Mouse (Mus musculus): ENCODE results near the gene Chd8. TPM values are rescaled to one million over a fixed set of nuclear protein-coding genes. Genes with fewer than 3 reads are reported as not detected.

Chd8 gene
- polyA plus RNA-seq, 1 experiment from 2014 or later: 47.4 TPM

GRCm38 (mm10) chr14:52256311-52257175 is 1.0 kb downstream of the Chd8 start:
- Histone ChIP-seq H3K4me3 (peak overlapping the region; percentile 88), H3K27ac (peak overlapping the region; percentile 95; the same call in 1 of the 2 replicates), H3K4me2 (peak overlapping the region; percentile 79), H3K27me3 (no peaks in the 10 kb centered on the region), H3K36me3 (peaks cover 9% of the 10 kb centered on the region; the same call in 1 of the 2 replicates), H3K9ac (peak overlapping the region; percentile 95), H3K9me3 (no peaks in the 10 kb centered on the region), H3K4me1 (peaks cover 11% of the 10 kb centered on the region)
- ATAC-seq (ENCODE audit: insufficient number of reproducible peaks, insufficient read depth, low FRiP score, low TSS enrichment, low read depth): no peak
- 7% methylated on average over 18 of the region's 18 CpGs for WGBS

- no peak overlapping the region for H3K4me2 ChIP-seq
- no peak overlapping the region for H3K9ac ChIP-seq
- H3K4me3 ChIP-seq: no peak overlapping the region
- H3K9me3 ChIP-seq: no peaks in the 10 kb centered on the region
- WGBS: 76% methylated on average over 4 of the region's 4 CpGs
- H3K36me3 ChIP-seq: peaks cover 6% of the 10 kb centered on the region
- ATAC-seq (ENCODE audit: insufficient number of reproducible peaks, insufficient read depth, low FRiP score, low TSS enrichment, low read depth): no peak
- no peaks in the 10 kb centered on the region for H3K27me3 ChIP-seq
- no peak overlapping the region for H3K27ac ChIP-seq
- H3K4me1 ChIP-seq: peaks cover 13% of the 10 kb centered on the region
Measured at GRCm38 (mm10) chr14:52246129-52246528, 11.5 kb downstream of the Chd8 start.

- Histone ChIP-seq H3K4me2 (peak overlapping the region; percentile 77), H3K9ac (peak overlapping the region; percentile 88), H3K4me3 (peak overlapping the region; percentile 81), H3K27me3 (no peaks in the 10 kb centered on the region), H3K27ac (peak overlapping the region; percentile 75), H3K9me3 (no peaks in the 10 kb centered on the region), H3K4me1 (peaks cover 13% of the 10 kb centered on the region), H3K36me3 (peaks cover 4% of the 10 kb centered on the region; the same call in 1 of the 2 replicates)
- WGBS: 18% methylated on average over 7 of the region's 7 CpGs
- ATAC-seq (ENCODE audit: insufficient number of reproducible peaks, insufficient read depth, low FRiP score, low TSS enrichment, low read depth): no peak
Measured at GRCm38 (mm10) chr14:52244690-52245042, 12.9 kb downstream of the Chd8 start.

- H3K27ac ChIP-seq: peak overlapping the region; percentile 75
- H3K36me3 ChIP-seq: peaks cover 2% of the 10 kb centered on the region; the same call in 1 of the 2 replicates
- H3K4me1 ChIP-seq: peaks cover 13% of the 10 kb centered on the region
- peak; percentile 98 for ATAC-seq (ENCODE audit: insufficient number of reproducible peaks, insufficient read depth, low FRiP score, low TSS enrichment, low read depth)
- H3K4me2 ChIP-seq: peak overlapping the region; percentile 77
- H3K27me3 ChIP-seq: no peaks in the 10 kb centered on the region
- H3K4me3 ChIP-seq: peak overlapping the region; percentile 81
- H3K9me3 ChIP-seq: no peaks in the 10 kb centered on the region
- WGBS: under 1% methylated on average over 32 of the region's 32 CpGs
- peak overlapping the region; percentile 88 for H3K9ac ChIP-seq
Measured at GRCm38 (mm10) chr14:52244041-52244689, 13.4 kb downstream of the Chd8 start.

- H3K27me3 ChIP-seq: no peaks in the 10 kb centered on the region
- H3K4me1 ChIP-seq: no peaks in the 10 kb centered on the region
- no peak for ATAC-seq (ENCODE audit: insufficient number of reproducible peaks, insufficient read depth, low FRiP score, low TSS enrichment, low read depth)
- no peak overlapping the region for H3K4me2 ChIP-seq
- peaks cover 62% of the 10 kb centered on the region for H3K36me3 ChIP-seq
- WGBS: 96% methylated on average over 1 of the region's 1 CpGs
- H3K9ac ChIP-seq: no peak overlapping the region
- no peak overlapping the region for H3K27ac ChIP-seq
- no peaks in the 10 kb centered on the region for H3K9me3 ChIP-seq
- H3K4me3 ChIP-seq: no peak overlapping the region
Measured at GRCm38 (mm10) chr14:52236216-52236615, 21.4 kb downstream of the Chd8 start.

- no peaks in the 10 kb centered on the region for H3K4me1 ChIP-seq
- H3K4me2 ChIP-seq: no peak overlapping the region
- no peaks in the 10 kb centered on the region for H3K27me3 ChIP-seq
- H3K36me3 ChIP-seq: peaks cover 71% of the 10 kb centered on the region
- WGBS: 95% methylated on average over 7 of the region's 7 CpGs
- no peaks in the 10 kb centered on the region for H3K9me3 ChIP-seq
- no peak for ATAC-seq (ENCODE audit: insufficient number of reproducible peaks, insufficient read depth, low FRiP score, low TSS enrichment, low read depth)
- no peak overlapping the region for H3K4me3 ChIP-seq
- H3K27ac ChIP-seq: no peak overlapping the region
- no peak overlapping the region for H3K9ac ChIP-seq
Measured at GRCm38 (mm10) chr14:52235165-52235564, 22.4 kb downstream of the Chd8 start.

GRCm38 (mm10) chr14:52232249-52232648 is 25.3 kb downstream of the Chd8 start:
- no peak overlapping the region for H3K4me3 ChIP-seq
- H3K4me2 ChIP-seq: no peak overlapping the region
- no peaks in the 10 kb centered on the region for H3K4me1 ChIP-seq
- no peaks in the 10 kb centered on the region for H3K9me3 ChIP-seq
- no peak for ATAC-seq (ENCODE audit: insufficient number of reproducible peaks, insufficient read depth, low FRiP score, low TSS enrichment, low read depth)
- H3K27ac ChIP-seq: no peak overlapping the region
- H3K36me3 ChIP-seq: peaks cover 87% of the 10 kb centered on the region
- no peak overlapping the region for H3K9ac ChIP-seq
- 80% methylated on average over 6 of the region's 6 CpGs for WGBS
- H3K27me3 ChIP-seq: no peaks in the 10 kb centered on the region

- peaks cover 91% of the 10 kb centered on the region for H3K36me3 ChIP-seq
- H3K9me3 ChIP-seq: no peaks in the 10 kb centered on the region
- WGBS: 86% methylated on average over 2 of the region's 2 CpGs
- H3K27me3 ChIP-seq: no peaks in the 10 kb centered on the region
- no peaks in the 10 kb centered on the region for H3K4me1 ChIP-seq
- ATAC-seq (ENCODE audit: insufficient number of reproducible peaks, insufficient read depth, low FRiP score, low TSS enrichment, low read depth): no peak
- H3K9ac ChIP-seq: no peak overlapping the region
- H3K4me2 ChIP-seq: no peak overlapping the region
- H3K27ac ChIP-seq: no peak overlapping the region
- no peak overlapping the region for H3K4me3 ChIP-seq
Measured at GRCm38 (mm10) chr14:52225972-52226371, 31.6 kb downstream of the Chd8 start.

- WGBS: 91% methylated on average over 5 of the region's 5 CpGs
- no peak overlapping the region for H3K4me2 ChIP-seq
- no peak overlapping the region for H3K27ac ChIP-seq
- no peak overlapping the region for H3K4me3 ChIP-seq
- H3K9ac ChIP-seq: no peak overlapping the region
- no peaks in the 10 kb centered on the region for H3K27me3 ChIP-seq
- H3K9me3 ChIP-seq: no peaks in the 10 kb centered on the region
- peaks cover 93% of the 10 kb centered on the region for H3K36me3 ChIP-seq
- ATAC-seq (ENCODE audit: insufficient number of reproducible peaks, insufficient read depth, low FRiP score, low TSS enrichment, low read depth): no peak
- no peaks in the 10 kb centered on the region for H3K4me1 ChIP-seq
Measured at GRCm38 (mm10) chr14:52217261-52217660, 40.3 kb downstream of the Chd8 start.

- 93% methylated on average over 4 of the region's 4 CpGs for WGBS
- H3K27me3 ChIP-seq: no peaks in the 10 kb centered on the region
- no peak overlapping the region for H3K27ac ChIP-seq
- no peak overlapping the region for H3K4me2 ChIP-seq
- no peak overlapping the region for H3K4me3 ChIP-seq
- peaks cover 21% of the 10 kb centered on the region for H3K4me1 ChIP-seq
- no peaks in the 10 kb centered on the region for H3K9me3 ChIP-seq
- peaks cover 54% of the 10 kb centered on the region for H3K36me3 ChIP-seq
- no peak overlapping the region for H3K9ac ChIP-seq
- no peak for ATAC-seq (ENCODE audit: insufficient number of reproducible peaks, insufficient read depth, low FRiP score, low TSS enrichment, low read depth)
Measured at GRCm38 (mm10) chr14:52199412-52199811, 58.2 kb downstream of the Chd8 start.

- Histone ChIP-seq H3K27ac (peak overlapping the region; percentile 97; the same call in 1 of the 2 replicates), H3K9ac (peak overlapping the region; percentile 52; the same call in 1 of the 2 replicates), H3K4me3 (peak overlapping the region; percentile 98), H3K4me2 (peak overlapping the region; percentile 71), H3K9me3 (no peaks in the 10 kb centered on the region), H3K36me3 (peaks cover 47% of the 10 kb centered on the region), H3K27me3 (no peaks in the 10 kb centered on the region), H3K4me1 (peaks cover 21% of the 10 kb centered on the region)
- no peak for ATAC-seq (ENCODE audit: insufficient number of reproducible peaks, insufficient read depth, low FRiP score, low TSS enrichment, low read depth)
- WGBS: 23% methylated on average over 3 of the region's 3 CpGs
Measured at GRCm38 (mm10) chr14:52198141-52198540, 59.4 kb downstream of the Chd8 start.
